Mouse (Mus musculus) heart, adult 2 months (tissue): ENCODE measurements around the gene Calm5.

Experiments used
- CTCF ChIP-seq: fragments of 200-600 bp; IDR thresholded peaks from 2 replicates; pipeline ENCODE4 v1.8.1; 2022; ENCODE audit warnings: antibody characterized with exemption, mild to moderate bottlenecking, moderate library complexity
- EP300 ChIP-seq: fragments of 200-500 bp; IDR thresholded peaks from 2 replicates; pipeline ENCODE4 v1.6.1; 2011; ENCODE audit warnings: low read depth, low read length, control low read depth; ENCODE audit not compliant: insufficient read depth
- POLR2A ChIP-seq: fragments of 200-500 bp; IDR thresholded peaks from 2 replicates; pipeline ENCODE4 v1.6.1; 2011; ENCODE audit warnings: mild to moderate bottlenecking, low read depth, low read length, control low read depth; ENCODE audit not compliant: insufficient read depth

- no peak for TF ChIP-seq CTCF
- TF ChIP-seq POLR2A = no peak
- no peak for TF ChIP-seq EP300
Observed at GRCm38 (mm10) chr13:3822105-3822504, 31.9 kb upstream of the Calm5 start.
